8 mouse cellular contexts compared by ENCODE assay signal in genomic region chr2:172345258-172345738, GRCm38 (mm10). TPM values are rescaled to one million over a fixed set of nuclear protein-coding genes. Genes with fewer than 3 reads are reported as not detected.
DNase-seq lines count a peak whose midpoint lies in the region; ATAC-seq and TF ChIP-seq lines count a peak whose summit lies in the region.

Gene Fam210b, plus strand, starts transcription at chr2:172345565.

- peak within 1 kb of the TSS; percentile 86 for H3K27ac ChIP-seq in forebrain, embryonic 10.5 days
- H3K27ac ChIP-seq in heart, embryonic 15.5 days = peak within 1 kb of the TSS; percentile 61
- H3K27ac ChIP-seq in liver, embryonic 14.5 days = peak within 1 kb of the TSS; percentile 94
- 0 out of 2 replicates have a peak within 1 kb of the TSS, but pooled peaks have one; percentile 27 for H3K27ac ChIP-seq in neural tube, embryonic 11.5 days (ENCODE audit: low read depth, low read length)
- H3K27ac ChIP-seq in stomach, postnatal 0 days (replicated peaks) = peak within 1 kb of the TSS; percentile 78

- 0 out of 2 replicates have a peak, but pooled peaks have one; percentile 16 for TF ChIP-seq EP300 in liver, embryonic 14.5 days (IDR thresholded peaks at IDR 0.05; ENCODE audit: low read depth)
- TF ChIP-seq EP300 in stomach, postnatal 0 days (optimal IDR thresholded peaks at IDR 0.05) = no peak

- H3K9me3 ChIP-seq in forebrain, embryonic 10.5 days = no peaks in the 10 kb centered on the region
- H3K9me3 ChIP-seq in heart, embryonic 15.5 days (replicated peaks) = no peaks in the 10 kb centered on the region
- no peaks in the 10 kb centered on the region for H3K9me3 ChIP-seq in liver, embryonic 14.5 days (ENCODE audit: control insufficient read depth, low read length)
- no peaks in the 10 kb centered on the region for H3K9me3 ChIP-seq in neural tube, embryonic 11.5 days (ENCODE audit: control insufficient read depth, low read length)
- no peaks in the 10 kb centered on the region for H3K9me3 ChIP-seq in stomach, postnatal 0 days (ENCODE audit: control insufficient read depth, low read length)

- H3K4me2 ChIP-seq in heart, embryonic 15.5 days = peak within 1 kb of the TSS; percentile 96
- H3K4me2 ChIP-seq in liver, embryonic 14.5 days (ENCODE audit: low read depth) = peak within 1 kb of the TSS; percentile 74
- H3K4me2 ChIP-seq in neural tube, embryonic 11.5 days (ENCODE audit: low read depth) = peak within 1 kb of the TSS; percentile 96
- peak within 1 kb of the TSS; percentile 92 for H3K4me2 ChIP-seq in stomach, postnatal 0 days (replicated peaks; ENCODE audit: low read depth)

- H3K4me3 ChIP-seq in forebrain, embryonic 10.5 days = peak within 1 kb of the TSS; percentile 82
- H3K4me3 ChIP-seq in heart, embryonic 15.5 days = peak within 1 kb of the TSS; percentile 74
- peak within 1 kb of the TSS; percentile 96 for H3K4me3 ChIP-seq in liver, embryonic 14.5 days (ENCODE audit: insufficient read depth in 1 of 2, low read depth in 2 of 2, low read length in 2 of 2)
- H3K4me3 ChIP-seq in neural tube, embryonic 11.5 days (ENCODE audit: low read depth, low read length) = peak within 1 kb of the TSS; percentile 73
- H3K4me3 ChIP-seq in stomach, postnatal 0 days (ENCODE audit: low read depth, low read length) = peak within 1 kb of the TSS; percentile 64

- peak within 1 kb of the TSS; percentile 69 for H3K9ac ChIP-seq in heart, embryonic 15.5 days
- peak within 1 kb of the TSS; percentile 100 for H3K9ac ChIP-seq in liver, embryonic 14.5 days (replicated peaks)
- peak within 1 kb of the TSS; percentile 71 for H3K9ac ChIP-seq in neural tube, embryonic 11.5 days (ENCODE audit: low read length)
- peak within 1 kb of the TSS; percentile 69 for H3K9ac ChIP-seq in stomach, postnatal 0 days (ENCODE audit: low read length)

- ATAC-seq in heart, embryonic 15.5 days (replicated peaks; ENCODE audit: insufficient number of reproducible peaks, insufficient read depth, low FRiP score, low read depth) = peak; percentile 98
- ATAC-seq in liver, embryonic 14.5 days (ENCODE audit: insufficient read depth) = peak; percentile 74
- peak; percentile 96 for ATAC-seq in neural tube, embryonic 11.5 days (ENCODE audit: insufficient read depth, low FRiP score, low TSS enrichment)
- ATAC-seq in stomach, postnatal 0 days (ENCODE audit: low FRiP score, low TSS enrichment) = peak; percentile 97

- DNase-seq in CD8-positive naive resting alpha-beta T cell, adult 2 months (ENCODE audit: low read depth in 2 of 2, low spot score in 2 of 2) = peak; percentile 92
- peak; percentile 98 for DNase-seq in c-Kit-positive CD71-negative TER-119-negative erythroid progenitor cells, embryonic 14.5 days (ENCODE audit: low read depth)
- peak; percentile 95 for DNase-seq in forebrain, embryonic 10.5 days (ENCODE audit: extremely low spot score, low spot score)
- DNase-seq in kidney, postnatal 25 days = peak; percentile 99
- DNase-seq in liver, embryonic 14.5 days (ENCODE audit: low read depth in 3 of 3, low spot score in 3 of 3) = peak; percentile 97 to 99 (median 98)
- peak; percentile 97 for DNase-seq in neural tube, embryonic 11.5 days (ENCODE audit: low spot score)
- peak; percentile 97 for DNase-seq in stomach, postnatal 0 days (ENCODE audit: low spot score)

- WGBS in forebrain, embryonic 10.5 days = under 1% methylated on average over 35 of the region's 35 CpGs
- WGBS in heart, embryonic 15.5 days = under 1% methylated on average over 31 of the region's 35 CpGs
- WGBS in liver, embryonic 14.5 days (ENCODE audit: insufficient replicate concordance) = under 1% methylated on average over 35 of the region's 35 CpGs
- under 1% methylated on average over 33 of the region's 35 CpGs for WGBS in neural tube, embryonic 11.5 days
- under 1% methylated on average over 34 of the region's 35 CpGs for WGBS in stomach, postnatal 0 days

- H3K4me1 ChIP-seq in forebrain, embryonic 10.5 days = peaks cover 54% of the 10 kb centered on the region
- peaks cover 34% of the 10 kb centered on the region for H3K4me1 ChIP-seq in heart, embryonic 15.5 days (replicated peaks)
- H3K4me1 ChIP-seq in liver, embryonic 14.5 days (replicated peaks; ENCODE audit: control insufficient read depth in 2 of 2, insufficient read depth in 2 of 2, low read length in 1 of 2) = peaks cover 25 to 41% of the 10 kb centered on the region in 2 experiments
- H3K4me1 ChIP-seq in neural tube, embryonic 11.5 days (ENCODE audit: control insufficient read depth, insufficient read depth, low read length) = peaks cover 3% of the 10 kb centered on the region; the same call in 1 of the 2 replicates
- 0 out of 2 replicates have a peak, but pooled peaks cover 3% of the 10 kb centered on the region for H3K4me1 ChIP-seq in stomach, postnatal 0 days (replicated peaks; ENCODE audit: control insufficient read depth, insufficient read depth)

- no peak for TF ChIP-seq CTCF in liver, embryonic 14.5 days (IDR thresholded peaks at IDR 0.05; ENCODE audit: low read depth)
- no peak for TF ChIP-seq CTCF in stomach, postnatal 0 days (IDR thresholded peaks at IDR 0.05; ENCODE audit: low read depth)

- no peaks in the 10 kb centered on the region for H3K36me3 ChIP-seq in forebrain, embryonic 10.5 days (replicated peaks)
- H3K36me3 ChIP-seq in heart, embryonic 15.5 days = no peaks in the 10 kb centered on the region
- H3K36me3 ChIP-seq in liver, embryonic 14.5 days (replicated peaks; ENCODE audit: control insufficient read depth, insufficient read depth, low read depth) = peaks cover 28% of the 10 kb centered on the region
- no peaks in the 10 kb centered on the region for H3K36me3 ChIP-seq in neural tube, embryonic 11.5 days (ENCODE audit: control insufficient read depth, insufficient read depth, low read length)
- no peaks in the 10 kb centered on the region; the same call in 1 of the 2 replicates for H3K36me3 ChIP-seq in stomach, postnatal 0 days (ENCODE audit: control insufficient read depth, insufficient read depth, low read length)

- H3K27me3 ChIP-seq in forebrain, embryonic 10.5 days (ENCODE audit: poor library complexity, severe bottlenecking) = peaks cover 12% of the 10 kb centered on the region
- H3K27me3 ChIP-seq in heart, embryonic 15.5 days = no peaks in the 10 kb centered on the region
- no peaks in the 10 kb centered on the region for H3K27me3 ChIP-seq in liver, embryonic 14.5 days (ENCODE audit: control insufficient read depth, insufficient read depth, low read length)
- no peaks in the 10 kb centered on the region for H3K27me3 ChIP-seq in neural tube, embryonic 11.5 days (ENCODE audit: control insufficient read depth, insufficient read depth, low read length)
- no peaks in the 10 kb centered on the region for H3K27me3 ChIP-seq in stomach, postnatal 0 days (ENCODE audit: control insufficient read depth, insufficient read depth, low read length)

RNA-seq across cellular contexts. Expression of gene Fam210b, which starts in this region (rescaled TPM):
- polyA plus RNA-seq in forebrain, embryonic 10.5 days (2016; fragmentation: Nextera tagmentation; extraction: Ambion mirVana) = 15.7 and 16.6 TPM in 2 replicates
- polyA plus RNA-seq in heart, embryonic 15.5 days (2015; fragmentation: Nextera tagmentation; extraction: Ambion mirVana) = 15.8 and 18.1 TPM in 2 replicates
- polyA plus RNA-seq in liver, embryonic 14.5 days (2012; rRNA removed) = 44.5 and 61.2 TPM in 2 replicates
- polyA plus RNA-seq in liver, embryonic 14.5 days (2014; fragmentation: Nextera tagmentation; extraction: Ambion mirVana) = 107 and 109 TPM in 2 replicates
- polyA plus RNA-seq in neural tube, embryonic 11.5 days (2014; fragmentation: Nextera tagmentation; extraction: Ambion mirVana) = 36.7 and 42.2 TPM in 2 replicates
- 23.9 and 25.7 TPM in 2 replicates for polyA plus RNA-seq in stomach, postnatal 0 days (2015; fragmentation: Nextera tagmentation; extraction: Ambion mirVana)

Comparison
In these comparisons a context has a peak if more than half of its experiments do, and no peak if none do; other contexts are left out.
1. Peak in every context shown above with its lines: DNase-seq, ATAC-seq, H3K4me3 ChIP-seq and H3K27ac ChIP-seq.
2. H3K27ac ChIP-seq: peak in every context shown above with its lines; median percentile 94 in liver, embryonic 14.5 days; 86 in forebrain, embryonic 10.5 days; 78 in stomach, postnatal 0 days; 61 in heart, embryonic 15.5 days; 27 in neural tube, embryonic 11.5 days.